In genomic region chr2:61346012-61346760, GRCm38 (mm10) we compare ENCODE assay signal across 16 mouse cellular contexts.
"Had no signal": no experiment of that assay in that cellular context is flagged by ENCODE, and none has a peak within 500 bp of the region (broad histone marks: within the 10 kb centered on the region; RNA-seq: fewer than 3 reads in every experiment).

No protein-coding gene starts in this region.

- H3K36me3 ChIP-seq: limb, embryonic 13.5 days; midbrain, embryonic 12.5 days; neural tube, embryonic 13.5 days had no signal

- H3K4me3 ChIP-seq: limb, embryonic 13.5 days; midbrain, embryonic 12.5 days; neural tube, embryonic 13.5 days had no signal

- H3K9me3 ChIP-seq: limb, embryonic 13.5 days; midbrain, embryonic 12.5 days; neural tube, embryonic 13.5 days had no signal

- H3K4me2 ChIP-seq: hindbrain, embryonic 14.5 days; limb, embryonic 13.5 days; midbrain, embryonic 12.5 days; neural tube, embryonic 13.5 days had no signal

- ATAC-seq: midbrain, embryonic 16.5 days had no signal

- H3K9ac ChIP-seq: hindbrain, embryonic 14.5 days; limb, embryonic 13.5 days; liver, embryonic 14.5 days; midbrain, embryonic 12.5 days; neural tube, embryonic 13.5 days had no signal

- H3K27ac ChIP-seq: hindbrain, embryonic 14.5 days; limb, embryonic 13.5 days; liver, embryonic 14.5 days; midbrain, embryonic 12.5 days; neural tube, embryonic 13.5 days had no signal

- H3K4me1 ChIP-seq: midbrain, embryonic 12.5 days; neural tube, embryonic 13.5 days had no signal

- DNase-seq: kidney, adult 11 months; layer of hippocampus, postnatal 36 days; left cerebral cortex, postnatal 4 days; lung, adult 2 months; lung, postnatal 14 days; retina, postnatal 1 day; right cerebral cortex, postnatal 4 days; spleen, adult 18-20 months; thymus, adult 18-20 months; thymus, postnatal 14 days had no signal

- H3K27me3 ChIP-seq: limb, embryonic 13.5 days; midbrain, embryonic 12.5 days; neural tube, embryonic 13.5 days had no signal
